Mouse (Mus musculus): Measurements from ENCODE around the gene Gm17571. TPM values are rescaled to one million over a fixed set of nuclear protein-coding genes. Genes with fewer than 3 reads are reported as not detected.
A peak's percentile ranks its signal among the peaks of the same experiment; 100 is the strongest.

Gm17571 gene
- polyA plus RNA-seq, 1 experiment = not detected

DNA sequence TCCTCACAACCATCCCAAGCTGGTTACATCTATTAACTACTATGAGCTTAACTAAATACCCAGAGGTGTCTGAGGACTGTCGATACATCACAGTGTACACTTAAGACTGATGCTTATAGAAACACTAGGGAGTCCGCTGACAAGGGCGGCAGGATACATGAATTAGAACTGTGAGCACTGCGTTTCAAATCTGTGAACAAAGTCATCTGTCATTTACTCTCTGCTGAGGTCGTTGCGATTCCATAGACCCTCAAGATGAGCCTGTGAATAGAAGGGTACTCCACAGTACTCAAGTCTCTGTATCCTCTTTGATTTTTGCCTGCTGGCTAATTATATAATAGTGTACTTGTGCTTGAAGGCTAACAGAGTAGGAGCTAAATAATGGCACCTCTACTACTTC lies 5.6 kb downstream of the Gm17571 start:
- WGBS = 94% methylated on average over 6 of the region's 6 CpGs
- no peak for TF ChIP-seq POLR2A (IDR thresholded peaks at IDR 0.05; ENCODE audit: low read depth, low read length)
- no peak for TF ChIP-seq CTCF (IDR thresholded peaks at IDR 0.05; ENCODE audit: extremely low read depth, insufficient read length, insufficient replicate concordance, low read depth, low read length)
- H3K4me3 ChIP-seq (ENCODE audit: low read depth, low read length) = no peak overlapping the region

DNA sequence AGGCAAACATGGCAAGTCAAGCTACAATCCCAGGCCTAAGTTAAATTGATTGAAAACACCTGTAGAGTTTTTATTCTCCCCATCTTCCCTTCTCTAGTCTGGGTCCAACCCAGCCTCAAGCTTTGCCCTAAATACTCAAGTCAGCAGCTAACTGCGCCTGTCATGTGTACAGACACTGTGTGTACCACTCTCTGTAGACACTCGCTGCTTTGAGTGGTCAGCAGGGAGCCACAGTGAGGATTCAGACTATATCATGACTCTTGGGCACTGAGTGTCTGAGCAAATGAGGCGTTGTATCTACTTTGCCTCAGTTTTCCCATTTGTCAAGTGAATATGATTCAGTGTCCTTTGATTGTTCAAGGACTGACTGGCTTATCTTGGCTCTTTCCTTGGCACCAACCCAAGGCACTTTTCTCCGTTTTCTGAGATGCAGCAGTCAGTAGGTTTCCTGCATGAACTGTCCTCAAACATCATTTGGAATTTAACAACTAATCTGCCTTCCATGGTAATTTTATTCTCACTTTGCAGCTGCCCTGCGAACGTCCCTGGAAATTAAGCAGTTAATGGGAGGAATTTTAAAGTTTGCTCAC lies 13.0 kb downstream of the Gm17571 start:
- Histone ChIP-seq H3K27ac (ENCODE audit: insufficient read depth, low read depth, low read length) (no peak overlapping the region), H3K4me3 (ENCODE audit: low read depth, low read length) (no peak overlapping the region), H3K4me1 (ENCODE audit: control insufficient read depth, insufficient read depth, insufficient read length, low read length) (no peaks in the 10 kb centered on the region), H3K36me3 (ENCODE audit: control insufficient read depth, insufficient read depth, low read length) (no peaks in the 10 kb centered on the region), H3K27me3 (ENCODE audit: control insufficient read depth, insufficient read depth, low read length) (no peaks in the 10 kb centered on the region)
- WGBS = 71% methylated on average over 6 of the region's 6 CpGs
- TF ChIP-seq CTCF (IDR thresholded peaks at IDR 0.05; ENCODE audit: extremely low read depth, insufficient read length, insufficient replicate concordance, low read depth, low read length) = no peak
- TF ChIP-seq POLR2A (IDR thresholded peaks at IDR 0.05; ENCODE audit: low read depth, low read length) = no peak

More for the DNA sequence above, 5.6 kb downstream of the Gm17571 start:
- Histone ChIP-seq H3K36me3 (ENCODE audit: control insufficient read depth, insufficient read depth, low read length) (no peaks in the 10 kb centered on the region), H3K27me3 (ENCODE audit: control insufficient read depth, insufficient read depth, low read length) (no peaks in the 10 kb centered on the region), H3K27ac (ENCODE audit: insufficient read depth, low read depth, low read length) (no peak overlapping the region), H3K4me1 (ENCODE audit: control insufficient read depth, insufficient read depth, insufficient read length, low read length) (no peaks in the 10 kb centered on the region)

DNA sequence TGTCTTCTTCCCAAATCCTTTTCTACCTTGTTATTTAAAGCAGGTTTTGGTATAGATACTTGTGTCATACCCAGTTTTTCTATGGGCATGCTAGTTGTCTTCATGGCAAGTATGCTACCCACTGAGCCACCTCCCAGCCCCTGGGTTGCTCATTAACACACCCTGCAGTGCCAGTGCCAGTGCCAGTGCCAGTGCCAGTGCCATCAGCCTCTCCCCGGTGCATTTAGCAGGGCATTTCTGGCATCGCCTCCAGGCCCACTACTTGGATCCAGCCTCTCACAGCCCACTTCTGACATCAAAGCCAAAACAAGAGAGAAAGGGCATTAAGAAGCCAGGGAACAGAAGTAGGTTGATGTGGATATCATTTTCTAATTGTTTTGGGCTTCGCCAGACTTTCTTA lies 14.9 kb downstream of the Gm17571 start:
- WGBS = 96% methylated on average over 3 of the region's 3 CpGs
- no peaks in the 10 kb centered on the region for H3K27me3 ChIP-seq (ENCODE audit: control insufficient read depth, insufficient read depth, low read length)
- H3K36me3 ChIP-seq (ENCODE audit: control insufficient read depth, insufficient read depth, low read length) = no peaks in the 10 kb centered on the region
- no peak overlapping the region for H3K27ac ChIP-seq (ENCODE audit: insufficient read depth, low read depth, low read length)
- H3K4me3 ChIP-seq (ENCODE audit: low read depth, low read length) = no peak overlapping the region
- no peaks in the 10 kb centered on the region for H3K4me1 ChIP-seq (ENCODE audit: control insufficient read depth, insufficient read depth, insufficient read length, low read length)
- TF ChIP-seq CTCF (IDR thresholded peaks at IDR 0.05; ENCODE audit: extremely low read depth, insufficient read length, insufficient replicate concordance, low read depth, low read length) = no peak
- TF ChIP-seq POLR2A (IDR thresholded peaks at IDR 0.05; ENCODE audit: low read depth, low read length) = no peak

DNA sequence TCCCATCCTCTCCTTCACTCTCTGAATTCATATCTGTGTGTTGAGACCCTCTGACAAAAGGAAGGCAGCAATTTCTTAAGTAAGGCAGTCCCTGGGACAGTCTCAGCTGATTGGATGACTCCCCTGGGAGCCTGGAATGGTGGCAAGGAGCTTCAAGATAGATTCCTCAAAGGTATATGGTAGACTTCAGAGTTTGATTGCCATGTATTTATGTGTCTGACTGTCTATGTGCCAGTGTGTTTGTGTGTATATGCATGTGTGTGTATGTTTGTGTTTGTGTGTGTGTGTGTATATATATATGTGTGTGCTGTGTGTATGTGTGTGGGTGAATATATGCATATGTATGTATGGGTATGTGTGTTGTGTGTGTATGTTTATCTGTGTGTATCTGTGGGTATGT lies 15.8 kb downstream of the Gm17571 start:
- no peak overlapping the region for H3K4me3 ChIP-seq (ENCODE audit: low read depth, low read length)
- H3K4me1 ChIP-seq (ENCODE audit: control insufficient read depth, insufficient read depth, insufficient read length, low read length) = no peaks in the 10 kb centered on the region
- TF ChIP-seq CTCF (IDR thresholded peaks at IDR 0.05; ENCODE audit: extremely low read depth, insufficient read length, insufficient replicate concordance, low read depth, low read length) (no peak), POLR2A (IDR thresholded peaks at IDR 0.05; ENCODE audit: low read depth, low read length) (no peak)
- no peaks in the 10 kb centered on the region for H3K27me3 ChIP-seq (ENCODE audit: control insufficient read depth, insufficient read depth, low read length)
- H3K27ac ChIP-seq (ENCODE audit: insufficient read depth, low read depth, low read length) = no peak overlapping the region
- H3K36me3 ChIP-seq (ENCODE audit: control insufficient read depth, insufficient read depth, low read length) = no peaks in the 10 kb centered on the region

DNA sequence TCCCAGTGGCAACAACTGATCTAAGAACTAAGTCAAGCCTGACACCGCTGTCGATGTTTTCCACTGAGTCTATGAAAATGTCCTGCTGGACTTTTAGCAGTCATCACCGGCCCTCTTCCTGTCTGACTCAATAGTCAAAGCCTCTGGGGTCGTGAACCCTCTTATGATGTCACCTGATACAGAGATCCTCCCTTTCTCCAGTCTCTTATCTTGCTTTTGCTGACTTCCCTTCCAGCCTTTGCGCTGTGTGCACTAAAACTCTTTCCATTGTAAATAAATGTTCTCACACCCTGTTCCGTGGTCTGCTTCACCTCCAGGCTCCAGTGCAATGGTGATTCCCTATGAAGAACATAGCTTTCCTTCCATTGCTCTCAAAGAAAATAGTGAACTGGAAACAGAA lies 16.3 kb downstream of the Gm17571 start:
- Histone ChIP-seq H3K36me3 (ENCODE audit: control insufficient read depth, insufficient read depth, low read length) (no peaks in the 10 kb centered on the region), H3K27me3 (ENCODE audit: control insufficient read depth, insufficient read depth, low read length) (no peaks in the 10 kb centered on the region), H3K4me1 (ENCODE audit: control insufficient read depth, insufficient read depth, insufficient read length, low read length) (no peaks in the 10 kb centered on the region), H3K4me3 (ENCODE audit: low read depth, low read length) (no peak overlapping the region), H3K27ac (ENCODE audit: insufficient read depth, low read depth, low read length) (no peak overlapping the region)
- 41% methylated on average over 6 of the region's 6 CpGs for WGBS
- TF ChIP-seq POLR2A (IDR thresholded peaks at IDR 0.05; ENCODE audit: low read depth, low read length) (no peak), CTCF (IDR thresholded peaks at IDR 0.05; ENCODE audit: extremely low read depth, insufficient read length, insufficient replicate concordance, low read depth, low read length) (no peak)

DNA sequence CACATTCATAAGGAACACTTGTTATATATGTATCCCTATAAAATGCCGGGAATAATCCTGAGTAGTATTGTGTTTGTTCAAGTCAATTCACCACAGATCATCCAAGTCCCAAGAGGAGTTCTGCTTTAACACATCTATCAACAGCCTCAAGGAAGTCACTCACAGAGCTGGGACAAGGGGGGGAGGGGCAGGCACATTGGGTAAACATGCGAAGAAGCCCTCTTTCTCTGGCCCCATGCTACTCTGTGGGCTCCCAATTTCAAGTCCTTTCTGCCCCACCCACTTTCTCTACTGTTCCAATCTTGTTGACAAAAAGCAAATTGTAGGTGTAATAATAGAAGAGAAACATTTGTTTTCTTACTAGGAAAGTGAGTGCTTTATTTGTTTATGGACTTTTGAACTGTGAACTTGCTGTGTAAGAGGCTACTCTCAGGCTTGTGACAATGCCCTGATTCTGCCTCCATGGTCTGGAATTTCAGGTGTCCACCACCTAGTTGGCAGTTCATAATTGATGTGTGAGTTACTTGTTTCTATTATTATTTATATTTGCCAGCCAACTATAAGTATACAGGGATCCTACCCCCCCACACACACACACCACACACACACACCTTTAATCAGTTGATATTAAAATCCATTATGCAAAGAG lies 17.0 kb downstream of the Gm17571 start:
- Histone ChIP-seq H3K27me3 (ENCODE audit: control insufficient read depth, insufficient read depth, low read length) (no peaks in the 10 kb centered on the region), H3K36me3 (ENCODE audit: control insufficient read depth, insufficient read depth, low read length) (no peaks in the 10 kb centered on the region), H3K27ac (ENCODE audit: insufficient read depth, low read depth, low read length) (no peak overlapping the region), H3K4me1 (ENCODE audit: control insufficient read depth, insufficient read depth, insufficient read length, low read length) (no peaks in the 10 kb centered on the region), H3K4me3 (ENCODE audit: low read depth, low read length) (no peak overlapping the region)
- WGBS = 66% methylated on average over 2 of the region's 2 CpGs
- TF ChIP-seq POLR2A (IDR thresholded peaks at IDR 0.05; ENCODE audit: low read depth, low read length) (no peak), CTCF (IDR thresholded peaks at IDR 0.05; ENCODE audit: extremely low read depth, insufficient read length, insufficient replicate concordance, low read depth, low read length) (no peak)

DNA sequence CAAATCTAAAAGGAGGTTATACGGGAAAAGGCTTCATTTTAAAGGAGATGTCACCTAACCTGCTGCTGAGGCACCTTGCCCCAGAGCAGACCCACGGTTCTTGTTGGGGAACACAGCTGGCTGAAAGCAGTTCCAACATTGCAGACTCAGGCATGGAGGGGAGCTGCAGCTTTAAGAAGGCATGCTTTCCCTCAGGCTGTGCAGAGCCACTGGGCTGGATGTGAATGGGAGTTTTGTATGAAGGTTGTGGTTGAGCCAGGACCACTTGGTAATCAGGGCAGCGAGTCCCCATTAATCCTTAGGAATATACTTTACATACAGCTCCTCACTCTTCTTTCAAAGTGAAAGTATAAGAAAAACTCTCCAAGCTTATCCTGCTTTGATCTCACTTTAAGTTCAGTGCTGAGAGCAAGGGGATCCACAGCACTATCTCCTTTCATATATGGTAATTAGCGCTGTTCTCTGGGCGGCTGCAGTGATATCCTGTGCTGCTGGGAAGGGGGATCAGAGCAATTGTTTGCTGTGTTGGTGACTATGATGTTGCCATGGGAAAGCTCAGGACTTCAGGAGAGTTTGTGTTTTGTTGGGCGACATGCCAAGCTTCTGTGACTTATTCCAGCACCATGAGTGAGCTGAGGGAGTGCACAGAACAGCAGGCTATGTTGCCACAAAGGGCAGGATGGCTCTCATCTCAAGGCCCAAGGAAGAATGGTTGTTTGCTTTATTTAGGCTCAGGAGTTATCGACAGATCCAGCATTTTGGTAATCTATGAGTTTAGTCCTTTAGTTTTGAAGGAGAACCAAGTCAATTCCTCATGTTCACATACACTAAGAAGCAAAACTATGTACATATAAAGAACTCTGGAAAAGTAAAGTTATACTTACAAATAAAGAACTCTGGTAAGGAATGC lies 21.3 kb downstream of the Gm17571 start:
- Histone ChIP-seq H3K27me3 (ENCODE audit: control insufficient read depth, insufficient read depth, low read length) (no peaks in the 10 kb centered on the region), H3K4me1 (ENCODE audit: control insufficient read depth, insufficient read depth, insufficient read length, low read length) (no peaks in the 10 kb centered on the region), H3K4me3 (ENCODE audit: low read depth, low read length) (no peak overlapping the region), H3K27ac (ENCODE audit: insufficient read depth, low read depth, low read length) (peak overlapping the region; percentile 10; the same call in 1 of the 2 replicates), H3K36me3 (ENCODE audit: control insufficient read depth, insufficient read depth, low read length) (no peaks in the 10 kb centered on the region)
- 39% methylated on average over 7 of the region's 7 CpGs for WGBS
- TF ChIP-seq POLR2A (IDR thresholded peaks at IDR 0.05; ENCODE audit: low read depth, low read length) (no peak), CTCF (IDR thresholded peaks at IDR 0.05; ENCODE audit: extremely low read depth, insufficient read length, insufficient replicate concordance, low read depth, low read length) (no peak)
